Mouse (Mus musculus): ENCODE measurements around the gene Cmtm7.

Gene Cmtm7

DNA sequence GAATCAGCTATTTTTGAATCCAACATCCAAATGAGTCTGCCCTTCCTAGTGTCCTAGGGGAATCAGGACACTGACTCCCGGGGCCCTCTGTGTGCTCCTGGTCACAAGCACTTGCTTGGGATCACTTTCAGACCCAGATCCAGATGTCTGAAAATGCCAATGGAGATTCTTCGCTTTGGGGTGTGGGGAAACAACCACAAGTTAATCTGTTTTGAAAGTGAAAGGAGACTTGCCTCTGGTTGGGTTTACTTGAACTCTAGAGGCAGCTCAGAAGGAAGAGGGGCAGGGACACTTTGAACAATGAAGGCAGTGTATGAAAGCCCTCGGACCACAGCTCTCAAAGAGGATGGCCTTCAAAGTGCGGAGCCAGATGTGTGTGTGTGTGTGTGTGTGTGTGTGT lies 12.8 kb upstream of the Cmtm7 start:
- no peak for DNase-seq (ENCODE audit: low spot score)

DNA sequence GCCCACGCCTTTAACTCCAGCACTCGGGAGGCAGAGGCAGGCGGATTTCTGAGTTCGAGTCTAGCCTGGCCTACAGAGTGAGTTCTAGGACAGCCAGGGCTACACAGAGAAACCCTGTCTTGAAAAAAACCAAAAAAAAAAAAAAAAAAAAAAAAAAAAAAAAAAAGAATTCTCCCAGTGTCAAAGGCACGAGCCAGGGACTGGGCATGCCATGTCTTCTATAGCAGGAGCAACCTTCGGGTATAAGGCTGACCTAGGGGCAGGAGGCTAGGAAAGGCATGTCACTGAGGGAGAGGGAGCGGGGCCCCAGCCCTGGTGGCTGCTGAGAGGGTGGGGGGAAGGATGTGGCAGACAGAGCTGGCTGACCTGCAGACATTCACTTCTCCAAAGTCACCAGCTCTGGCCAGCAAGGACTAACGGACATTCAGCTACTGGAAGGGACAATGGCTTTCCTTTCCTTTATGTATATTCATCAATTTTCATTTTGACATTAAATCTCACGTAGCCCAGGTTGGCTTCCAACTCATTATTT lies 12.2 kb upstream of the Cmtm7 start:
- no peak for DNase-seq (ENCODE audit: low spot score)

DNA sequence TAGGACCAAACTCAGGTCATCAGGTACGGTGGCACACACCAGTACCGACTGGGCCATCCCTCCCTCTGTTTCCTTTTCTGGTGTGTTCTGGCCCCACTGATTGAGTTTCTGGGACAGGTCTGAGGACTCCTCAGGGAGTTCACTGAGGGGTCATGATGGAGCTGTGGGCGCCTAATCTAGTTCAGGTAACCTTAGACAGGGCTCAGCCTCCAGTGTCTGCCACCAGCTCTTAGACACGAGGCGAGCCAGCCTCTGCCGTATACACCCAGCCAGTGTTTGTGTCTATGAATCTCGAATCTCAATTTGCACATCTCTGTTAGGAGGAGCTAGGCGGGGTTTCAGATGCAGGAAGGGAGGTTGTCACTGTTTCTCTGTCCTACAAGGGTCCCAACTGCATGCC lies 8.3 kb upstream of the Cmtm7 start:
- DNase-seq (ENCODE audit: low spot score): no peak

DNA sequence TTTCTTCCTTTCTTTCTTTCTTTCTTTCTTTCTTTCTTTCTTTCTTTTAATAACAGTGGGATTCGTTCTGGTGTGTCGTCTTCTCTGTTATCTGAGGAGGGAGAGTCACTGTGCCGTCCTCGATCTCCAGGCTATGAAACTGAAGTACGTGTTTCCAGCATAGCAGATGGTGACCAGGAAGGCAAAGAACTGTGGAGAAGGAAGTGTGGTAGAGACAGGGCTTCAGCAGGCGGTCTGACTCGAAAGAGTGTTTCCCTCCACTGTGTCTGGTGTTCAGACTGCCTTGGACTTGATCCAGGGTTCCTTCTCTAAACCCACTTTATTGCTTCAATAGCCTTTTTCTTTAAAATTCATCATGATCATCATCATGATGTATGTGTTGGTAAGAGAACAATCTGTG lies 7.9 kb upstream of the Cmtm7 start:
- no peak for DNase-seq (ENCODE audit: low spot score)

DNA sequence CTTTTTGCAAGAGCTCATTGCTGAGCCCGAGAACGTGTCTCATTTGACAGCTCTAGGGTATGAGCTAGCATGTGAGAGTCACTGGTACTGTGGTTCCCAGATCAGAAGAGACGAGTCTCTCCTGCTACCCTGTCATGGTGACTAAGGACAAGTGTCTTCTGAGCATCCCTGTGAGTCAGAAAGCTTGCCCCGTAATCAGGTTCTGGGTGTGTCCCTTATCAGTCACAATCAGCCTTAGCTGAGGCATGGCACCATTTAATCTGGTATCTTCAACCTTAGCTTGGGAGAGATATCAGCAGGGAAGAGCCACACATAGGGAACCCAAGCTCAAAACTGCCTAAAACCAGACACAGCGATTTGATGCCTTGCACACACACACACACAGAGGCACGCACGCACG lies 7.0 kb upstream of the Cmtm7 start:
- no peak for DNase-seq (ENCODE audit: low spot score)

DNA sequence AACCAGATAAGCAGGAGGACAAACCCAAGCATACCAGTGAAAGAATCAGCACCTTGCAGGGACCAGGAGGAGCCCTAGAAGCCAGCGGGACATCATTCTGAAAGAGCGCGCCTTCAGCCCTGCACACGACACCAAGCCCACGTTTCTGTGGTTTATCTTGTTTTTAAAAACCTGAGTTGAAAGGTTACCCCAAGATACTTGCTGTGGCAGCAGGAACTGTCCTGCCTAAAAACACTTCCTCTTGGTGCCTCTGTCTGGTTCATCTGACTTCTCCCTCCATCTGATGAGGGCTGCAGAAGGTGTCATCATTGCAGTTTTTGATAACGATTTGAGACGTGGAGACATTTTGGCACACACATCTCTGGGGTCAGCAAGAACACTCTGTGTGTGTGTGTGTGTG lies 6.1 kb upstream of the Cmtm7 start:
- no peak for DNase-seq (ENCODE audit: low spot score)

DNA sequence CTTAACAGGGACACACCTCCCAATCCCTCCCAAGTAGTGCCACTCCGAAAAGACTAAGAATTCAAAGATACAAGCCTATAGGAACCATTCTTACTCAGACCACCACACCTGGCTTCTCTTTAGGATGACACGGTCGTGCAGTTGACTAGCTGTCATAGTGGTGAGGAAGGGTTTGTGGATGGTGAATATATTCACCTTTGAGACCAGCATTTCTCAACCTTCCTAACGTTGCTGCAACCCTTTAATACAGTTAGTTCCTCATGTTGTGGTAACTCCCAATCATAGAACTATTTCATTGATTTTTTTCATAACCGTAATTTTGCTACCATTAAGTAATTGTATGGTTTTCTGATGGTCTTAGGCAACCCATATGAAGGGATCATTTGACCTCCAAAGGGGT lies 5.5 kb upstream of the Cmtm7 start:
- no peak for DNase-seq (ENCODE audit: low spot score)

DNA sequence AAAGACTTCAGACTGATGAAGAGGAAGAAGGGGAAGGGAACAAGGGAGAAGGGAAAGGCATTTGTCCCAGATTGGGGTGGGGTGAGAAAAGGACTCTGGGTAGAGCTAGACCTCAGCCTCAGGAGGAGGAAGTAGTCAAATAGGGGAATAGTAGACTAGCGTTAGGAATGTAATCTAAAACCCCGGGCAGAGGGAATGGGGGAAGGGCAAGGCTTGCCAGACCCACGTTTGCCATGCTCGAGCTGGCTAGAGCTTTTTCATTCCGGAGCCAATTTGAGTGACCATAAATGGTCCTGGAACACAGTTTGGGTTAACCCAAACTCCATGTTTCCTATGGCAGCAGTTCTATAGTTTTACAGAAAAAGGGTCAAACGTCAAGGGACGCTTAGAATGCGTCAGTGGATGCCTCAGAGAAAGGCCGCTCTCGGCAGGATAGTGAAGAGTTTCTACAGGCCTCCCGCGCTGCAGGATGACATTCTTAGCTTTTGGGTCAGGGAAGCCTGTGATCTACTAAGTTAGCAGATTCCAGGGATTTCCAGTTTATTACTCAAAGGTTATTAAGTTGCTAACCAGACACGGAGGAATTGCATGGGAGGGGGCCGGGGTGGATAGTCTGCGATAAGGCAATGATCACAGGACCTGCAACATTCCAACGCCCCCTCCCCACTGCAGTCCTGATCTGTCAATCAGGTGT lies 3.9 kb upstream of the Cmtm7 start:
- no peak for DNase-seq (ENCODE audit: low spot score)

DNA sequence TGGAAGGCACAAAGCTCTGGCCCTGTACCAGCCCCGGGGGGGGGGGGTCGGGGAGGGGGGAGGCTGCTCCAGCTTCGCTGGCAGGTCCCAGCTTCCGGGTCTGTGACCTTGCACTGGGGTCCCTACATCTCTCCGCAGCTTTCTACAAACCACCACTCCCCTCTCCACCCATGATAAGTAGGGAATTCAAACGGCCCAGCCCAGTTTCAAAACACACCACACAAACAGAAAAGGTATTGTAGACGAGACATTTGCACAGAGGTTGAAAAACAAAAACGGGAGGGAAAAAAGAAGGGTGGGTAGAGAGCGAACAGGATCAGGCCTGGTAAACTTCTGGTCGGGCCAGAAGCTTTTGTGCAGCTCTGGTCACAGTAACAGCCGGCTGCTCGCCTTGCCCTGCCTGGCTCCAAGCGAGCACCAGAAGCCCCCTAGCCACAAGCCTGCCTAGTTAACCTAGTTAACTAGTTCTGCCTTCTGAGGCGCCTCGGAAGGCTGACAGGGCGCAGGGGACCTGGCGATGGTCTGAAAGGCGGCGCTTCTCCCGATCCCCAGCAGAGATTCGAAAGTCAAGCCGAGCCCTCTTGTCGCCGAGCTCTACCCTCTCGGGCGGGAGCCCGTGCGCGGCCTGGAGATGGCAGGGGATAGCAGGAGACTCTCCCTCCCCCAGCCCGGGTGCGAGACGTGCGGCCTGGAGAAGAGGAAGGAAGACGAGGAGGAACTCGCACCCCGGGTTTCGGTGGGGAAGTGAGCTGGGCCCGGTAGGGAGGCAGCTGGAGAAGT lies 720 bp downstream of the Cmtm7 start:
- peak; percentile 70 for DNase-seq (ENCODE audit: low spot score)

DNA sequence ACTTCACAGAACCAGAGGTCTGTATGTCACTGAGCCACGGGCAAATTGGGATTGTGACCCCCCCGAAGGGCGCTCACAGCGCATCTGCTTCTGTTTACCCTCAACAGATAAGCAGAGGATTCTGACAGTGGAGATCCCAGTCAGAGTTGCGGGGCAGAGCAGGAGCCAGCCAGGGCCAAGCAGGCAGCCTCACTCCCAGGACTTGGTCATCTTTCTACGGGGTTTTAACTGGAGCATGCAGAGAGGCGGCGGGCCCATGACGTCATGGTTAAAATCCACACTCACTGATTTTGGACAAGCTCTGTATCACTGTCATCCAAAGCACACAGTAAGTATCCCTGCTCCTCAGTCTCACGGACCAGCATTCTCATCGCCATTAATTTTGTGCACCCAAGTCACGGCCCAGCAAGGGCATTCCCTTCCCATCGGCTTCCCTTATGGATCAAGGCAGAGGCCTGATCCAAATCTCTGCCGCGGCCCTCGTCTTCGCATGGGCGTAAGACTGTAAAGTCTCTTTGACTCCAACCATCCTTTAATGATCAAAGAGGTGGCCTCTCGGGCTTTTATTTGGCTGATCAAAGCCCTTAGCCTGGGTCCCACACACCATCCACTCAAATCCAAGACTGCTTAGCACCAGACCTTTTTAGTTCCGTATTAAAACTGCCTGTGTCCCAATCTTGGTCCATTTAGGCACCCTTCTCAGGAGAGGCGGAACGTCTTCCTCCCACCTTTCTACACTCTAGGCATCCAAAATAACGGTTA lies 1.5 kb downstream of the Cmtm7 start:
- no peak for DNase-seq (ENCODE audit: low spot score)

DNA sequence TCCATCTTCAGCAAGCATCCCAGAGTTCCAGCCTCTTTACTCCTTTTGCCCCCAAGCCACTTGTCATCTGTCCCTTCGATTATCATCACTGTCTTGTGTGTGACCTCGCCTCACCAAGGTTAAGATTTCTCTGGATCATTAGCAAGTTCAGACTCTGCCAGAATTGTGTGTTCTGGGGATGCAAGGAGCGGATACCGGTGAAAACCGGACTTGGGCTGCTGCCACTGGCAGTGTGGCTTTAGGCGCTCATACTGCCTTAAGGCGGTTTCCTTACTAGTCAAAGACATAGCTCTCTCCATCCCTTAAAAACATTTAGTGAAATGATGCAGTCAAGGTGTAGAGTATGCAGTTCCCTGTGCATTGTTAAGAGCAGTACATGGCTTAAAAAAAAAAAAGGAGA lies 2.8 kb downstream of the Cmtm7 start:
- DNase-seq (ENCODE audit: low spot score): no peak

DNA sequence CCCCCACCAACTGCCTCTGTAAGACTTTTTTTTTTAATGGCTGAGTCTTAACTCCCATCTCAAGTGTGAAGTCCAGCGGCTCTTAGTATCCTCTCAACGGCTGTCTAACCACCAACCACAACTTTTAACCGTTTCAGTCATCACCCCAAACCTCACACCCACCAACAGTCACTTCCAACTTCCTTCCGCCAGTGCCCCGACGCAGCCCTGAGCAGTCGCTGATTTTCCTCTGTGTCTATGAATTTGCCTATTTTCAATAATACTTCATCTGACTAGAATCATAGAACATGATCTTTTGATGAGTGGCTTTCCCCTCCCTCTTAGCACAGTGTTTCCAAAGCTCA lies 3.6 kb downstream of the Cmtm7 start:
- no peak for DNase-seq (ENCODE audit: low spot score)

DNA sequence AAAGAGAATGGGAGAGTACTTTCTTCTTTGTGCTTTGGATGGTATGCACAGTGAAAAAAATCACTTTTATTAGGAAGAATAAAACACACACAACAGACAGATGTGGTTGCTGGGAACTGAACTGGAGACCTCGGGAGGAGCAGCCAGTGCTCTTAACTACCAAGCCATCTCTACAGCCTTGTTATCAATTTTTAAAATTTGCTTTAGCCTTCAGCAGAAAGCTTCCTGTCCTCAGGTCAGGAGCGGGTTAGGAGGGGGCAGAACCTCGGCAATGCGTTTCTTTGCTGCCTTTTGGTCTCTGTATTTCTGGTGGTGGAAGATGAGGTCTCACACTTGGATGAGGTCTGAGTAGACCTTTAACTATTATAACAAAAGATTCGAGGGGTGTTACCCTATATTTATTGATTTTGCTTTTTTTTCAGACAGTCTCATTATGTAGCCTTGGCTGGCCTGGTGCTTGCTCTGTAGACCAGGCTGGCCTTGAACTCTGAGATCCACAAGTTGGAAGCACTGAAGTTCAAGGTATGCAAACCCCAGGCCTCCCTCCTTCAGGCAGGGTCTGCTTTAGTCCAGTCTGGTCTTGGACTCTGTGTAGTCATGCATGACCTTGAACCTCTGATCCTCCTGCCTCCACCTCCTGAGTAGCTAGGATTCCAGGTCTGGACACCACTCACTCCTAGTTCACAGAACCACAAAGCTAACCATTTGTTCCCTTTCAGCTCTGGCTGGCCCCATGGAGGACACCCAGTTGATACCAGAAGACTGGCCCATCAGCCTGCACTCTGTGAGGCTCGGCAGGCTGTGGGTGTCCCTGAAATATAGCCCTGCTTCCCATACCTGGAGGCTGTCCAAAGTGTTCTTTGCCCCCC lies 4.2 kb downstream of the Cmtm7 start:
- no peak for DNase-seq (ENCODE audit: low spot score)

DNA sequence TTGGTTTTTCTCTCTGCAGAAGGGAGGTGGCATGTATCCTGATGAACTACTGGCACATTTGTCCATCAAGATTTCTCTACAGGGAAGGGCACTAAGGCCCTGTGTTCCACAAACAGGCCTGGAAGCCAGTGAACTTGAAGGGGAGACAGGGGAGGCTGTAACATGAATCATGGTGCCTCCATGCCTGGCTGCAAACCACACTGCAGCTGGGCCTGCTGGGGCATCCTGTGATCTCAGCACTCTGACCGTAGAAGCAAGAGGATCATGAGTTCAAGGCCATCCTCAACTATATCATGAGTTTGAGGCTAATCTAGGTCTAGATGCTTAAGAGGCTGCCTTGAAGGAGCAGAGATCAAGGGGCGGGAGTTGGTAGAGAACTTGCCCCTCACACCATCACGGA lies 5.3 kb downstream of the Cmtm7 start:
- no peak for DNase-seq (ENCODE audit: low spot score)

DNA sequence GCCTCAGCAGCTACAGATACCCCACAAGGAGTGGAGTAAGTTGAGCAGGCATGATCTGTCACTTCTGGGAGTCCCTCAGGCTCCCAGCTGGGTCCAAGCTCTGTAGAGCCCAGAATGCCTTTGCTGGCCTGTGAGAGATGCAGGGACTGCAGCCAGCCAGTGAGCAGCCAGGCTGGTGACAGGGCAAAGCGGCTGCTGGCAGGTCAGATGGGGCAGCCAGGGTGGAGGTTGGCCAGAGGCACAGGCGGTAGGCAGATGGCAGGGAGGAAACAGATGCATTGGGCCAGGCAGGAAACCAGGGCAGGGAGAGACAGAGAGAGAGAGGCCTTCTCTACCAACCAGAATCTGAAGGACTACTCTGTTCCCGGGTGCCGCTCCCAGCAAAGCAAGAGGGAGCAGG lies 6.4 kb downstream of the Cmtm7 start:
- DNase-seq (ENCODE audit: low spot score): no peak

DNA sequence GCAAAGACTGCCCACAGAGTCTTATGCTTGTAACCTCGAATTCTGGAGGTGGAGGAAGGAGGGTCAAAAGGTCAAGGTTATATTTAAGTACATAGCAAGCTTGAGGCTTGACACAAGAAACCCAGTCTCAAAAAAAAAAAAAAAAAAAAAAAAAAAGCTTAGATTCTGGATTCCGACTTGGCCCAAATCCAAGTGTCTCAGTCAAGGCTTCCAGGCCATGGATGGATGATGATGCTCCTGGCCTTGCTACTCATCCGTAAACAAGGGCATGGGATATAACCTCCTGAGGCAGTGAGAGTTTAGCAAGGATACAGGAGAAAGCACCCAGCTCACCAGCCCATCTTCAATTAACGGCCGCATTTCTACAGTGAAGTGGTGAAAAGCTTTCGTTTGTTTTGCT lies 7.0 kb downstream of the Cmtm7 start:
- no peak for DNase-seq (ENCODE audit: low spot score)

DNA sequence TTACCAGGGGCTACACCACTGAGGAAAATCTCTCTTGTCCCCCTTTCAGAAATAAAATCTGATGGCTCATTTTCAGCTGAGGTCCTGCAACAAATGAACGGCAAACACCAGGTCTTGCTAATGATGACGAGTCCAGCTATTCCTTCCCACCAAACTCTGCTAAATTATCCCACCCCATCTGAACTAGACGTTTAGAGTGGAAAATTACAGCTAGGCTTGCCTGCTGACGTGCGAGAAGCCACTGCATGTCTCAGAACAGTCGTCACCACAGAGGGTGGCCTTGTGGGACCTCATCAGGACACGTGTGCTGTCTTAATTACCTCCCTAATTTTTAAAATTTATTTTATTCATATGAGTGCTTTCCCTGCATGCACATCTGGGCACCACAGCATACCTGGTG lies 10.1 kb downstream of the Cmtm7 start:
- no peak for DNase-seq (ENCODE audit: low spot score)

DNA sequence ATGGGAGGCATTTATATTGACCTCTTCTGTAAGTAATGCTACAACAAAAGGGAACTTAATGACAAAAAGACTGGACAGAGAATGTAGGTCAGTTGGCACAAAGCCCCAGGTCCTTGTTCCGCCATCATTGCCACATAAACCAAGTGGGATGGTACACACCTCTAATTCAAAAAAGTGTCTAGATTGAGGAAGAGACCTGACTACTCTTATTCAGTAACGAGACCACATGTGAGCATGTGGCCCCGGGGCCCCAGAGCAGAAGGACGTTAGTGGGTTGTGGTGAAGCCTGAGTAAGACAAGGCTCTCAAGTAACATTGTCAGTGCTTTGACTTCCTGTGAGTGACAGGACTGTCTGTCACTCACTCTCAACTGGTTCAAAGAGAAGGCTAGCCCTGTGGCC lies 11.4 kb downstream of the Cmtm7 start:
- no peak for DNase-seq (ENCODE audit: low spot score)

DNA sequence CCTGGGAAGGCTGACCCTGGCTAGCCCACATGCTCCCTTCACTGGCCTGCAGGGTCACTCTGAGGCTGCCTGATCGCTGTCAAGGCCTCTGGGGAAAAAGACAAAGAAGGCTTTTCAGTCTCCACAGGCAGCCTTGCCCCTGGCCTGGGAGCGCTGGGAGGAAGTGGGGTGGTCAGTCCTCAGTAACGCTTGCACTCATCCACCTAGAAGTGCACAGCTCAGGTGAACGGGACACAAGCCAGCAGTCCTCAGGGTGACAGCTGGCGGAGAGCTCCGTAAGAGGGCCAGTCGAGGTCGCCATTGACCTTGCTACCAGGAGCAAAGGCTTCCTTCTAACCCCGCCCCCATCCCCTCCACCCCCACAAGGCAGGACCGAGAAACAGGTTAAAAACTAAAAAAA lies 13.6 kb downstream of the Cmtm7 start:
- peak; percentile 55 for DNase-seq (ENCODE audit: low spot score)

DNA sequence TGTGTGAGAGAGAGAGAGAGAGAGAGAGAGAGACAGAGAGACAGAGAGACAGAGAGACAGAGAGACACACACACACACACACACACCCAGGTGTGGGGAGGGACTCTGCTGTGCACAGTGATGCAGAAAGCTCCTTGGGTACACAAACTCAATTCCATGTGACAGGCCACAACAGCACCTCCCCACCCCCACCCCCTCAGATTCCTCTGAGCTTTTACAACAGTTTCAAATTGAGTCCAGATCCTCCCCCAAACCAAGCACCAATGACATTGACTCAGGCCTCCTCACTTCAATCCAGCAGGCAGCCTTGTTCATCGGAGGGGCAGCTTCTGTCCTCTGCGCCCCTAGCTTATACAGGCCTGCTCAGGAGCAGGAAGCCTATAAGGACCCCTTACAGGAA lies 14.1 kb downstream of the Cmtm7 start:
- DNase-seq (ENCODE audit: low spot score): no peak

DNA sequence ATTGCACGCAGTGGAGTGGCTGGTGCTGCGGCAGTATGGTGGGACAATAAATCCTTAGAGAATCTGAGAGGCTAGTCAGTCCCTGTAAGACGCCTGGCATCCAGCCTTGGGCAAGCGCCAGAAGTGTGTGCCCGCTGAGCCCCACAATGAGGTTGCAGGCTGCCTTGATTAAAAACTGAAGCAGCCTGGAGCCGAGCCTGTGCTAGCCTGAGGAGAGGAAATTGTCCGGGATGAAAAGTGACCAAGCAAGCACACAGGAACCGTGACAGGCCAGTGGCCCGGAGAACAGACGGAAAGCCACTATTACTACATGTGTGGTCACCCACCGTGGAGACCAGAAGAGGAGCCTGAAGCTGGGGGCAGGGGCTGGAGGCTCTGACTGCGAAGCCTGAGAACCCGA lies 14.6 kb downstream of the Cmtm7 start:
- DNase-seq (ENCODE audit: low spot score): peak; percentile 62

DNA sequence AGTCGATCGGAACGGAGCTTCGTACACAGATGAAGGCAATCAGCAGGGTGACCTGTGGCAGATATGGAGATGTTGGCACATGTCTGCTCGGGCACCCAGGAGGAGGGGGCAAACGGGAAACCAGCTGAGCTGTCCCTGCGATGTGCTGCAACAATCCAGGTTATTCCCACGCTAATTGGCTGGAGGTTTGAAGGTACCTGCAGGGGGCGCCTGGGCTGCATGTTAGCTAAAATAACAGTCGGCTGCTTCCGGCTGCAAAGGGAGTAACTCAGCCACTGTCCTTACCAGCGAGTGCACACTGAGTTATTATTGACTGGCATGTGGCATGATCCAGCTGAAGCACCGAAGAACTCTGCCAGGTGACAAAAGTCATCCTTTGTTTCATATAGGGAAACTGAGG lies 18.3 kb downstream of the Cmtm7 start:
- peak; percentile 74 for DNase-seq (ENCODE audit: low spot score)
